ENCODE assay signal across 15 mouse cellular contexts in genomic region chr9:75645405-75645804, GRCm38 (mm10). TPM values are rescaled to one million over a fixed set of nuclear protein-coding genes. Genes with fewer than 3 reads are reported as not detected.
DNase-seq lines count a peak whose midpoint lies in the region; ATAC-seq and TF ChIP-seq lines count a peak whose summit lies in the region.
"Had no signal": no experiment of that assay in that cellular context is flagged by ENCODE, and none has a peak within 500 bp of the region (broad histone marks: within the 10 kb centered on the region; RNA-seq: fewer than 3 reads in every experiment).

No protein-coding gene starts in this region.

- no peaks in the 10 kb centered on the region for H3K27me3 ChIP-seq in intestine, embryonic 15.5 days (replicated peaks)
- H3K27me3 ChIP-seq in intestine, postnatal 0 days (replicated peaks; ENCODE audit: control insufficient read depth, insufficient read depth, low read length): no peaks in the 10 kb centered on the region
- H3K27me3 ChIP-seq in liver, embryonic 14.5 days (ENCODE audit: control insufficient read depth, insufficient read depth, low read length): no peaks in the 10 kb centered on the region
- H3K27me3 ChIP-seq in forebrain, embryonic 16.5 days (replicated peaks; ENCODE audit: control insufficient read depth, insufficient read depth, low read length): no peaks in the 10 kb centered on the region
- H3K27me3 ChIP-seq: CH12.LX had no signal

- no peaks in the 10 kb centered on the region for H3K9me3 ChIP-seq in intestine, embryonic 15.5 days
- H3K9me3 ChIP-seq in intestine, postnatal 0 days (ENCODE audit: control insufficient read depth): no peaks in the 10 kb centered on the region
- no peaks in the 10 kb centered on the region for H3K9me3 ChIP-seq in liver, embryonic 14.5 days (ENCODE audit: control insufficient read depth, low read length)
- H3K9me3 ChIP-seq in forebrain, embryonic 16.5 days (ENCODE audit: control insufficient read depth, low read length): peaks cover 2% of the 10 kb centered on the region

- no peak for TF ChIP-seq EP300 in liver, embryonic 14.5 days (IDR thresholded peaks at IDR 0.05; ENCODE audit: low read depth)

- H3K4me1 ChIP-seq in intestine, embryonic 15.5 days (replicated peaks): no peaks in the 10 kb centered on the region
- H3K4me1 ChIP-seq in intestine, postnatal 0 days (replicated peaks; ENCODE audit: control insufficient read depth, insufficient read depth, low read length): no peaks in the 10 kb centered on the region
- H3K4me1 ChIP-seq in liver, embryonic 14.5 days (replicated peaks; ENCODE audit: control insufficient read depth in 2 of 2, insufficient read depth in 2 of 2, low read length in 1 of 2): peaks cover 0 to 2% of the 10 kb centered on the region in 2 experiments; a peak in 1 of 4 replicates
- no peaks in the 10 kb centered on the region for H3K4me1 ChIP-seq in forebrain, embryonic 16.5 days (replicated peaks; ENCODE audit: control insufficient read depth, insufficient read depth, low read length)

- ATAC-seq in intestine, embryonic 15.5 days: peak; percentile 39; the same call in 1 of the 2 replicates
- no peak for ATAC-seq in intestine, postnatal 0 days
- ATAC-seq in liver, embryonic 14.5 days (ENCODE audit: insufficient read depth): 0 out of 2 replicates have a peak, but pooled peaks have one; percentile 41
- ATAC-seq in forebrain, embryonic 16.5 days: no peak
- ATAC-seq: forebrain, postnatal 0 days had no signal

- no peaks in the 10 kb centered on the region for H3K36me3 ChIP-seq in intestine, embryonic 15.5 days
- H3K36me3 ChIP-seq in intestine, postnatal 0 days (ENCODE audit: control insufficient read depth, insufficient read depth): no peaks in the 10 kb centered on the region
- H3K36me3 ChIP-seq in liver, embryonic 14.5 days (replicated peaks; ENCODE audit: control insufficient read depth, insufficient read depth, low read depth): no peaks in the 10 kb centered on the region
- peaks cover 38% of the 10 kb centered on the region for H3K36me3 ChIP-seq in forebrain, embryonic 16.5 days (ENCODE audit: control insufficient read depth, insufficient read depth)

- peak; percentile 71 for DNase-seq in embryo, embryonic 10 days (ENCODE audit: low spot score)
- no peak for DNase-seq in liver, embryonic 14.5 days (ENCODE audit: low read depth in 3 of 3, low spot score in 3 of 3)
- peak; percentile 53 for DNase-seq in thymus, postnatal 25 days
- no peak for DNase-seq in urinary bladder, postnatal 25 days (ENCODE audit: low spot score)
- no peak for DNase-seq in B cell, adult 2 months
- DNase-seq: cerebellum, adult 9-11 months; forebrain, postnatal 0 days; heart, postnatal 14 days; kidney, adult 18-20 months; lung, adult 2 months; spleen, adult 18-20 months had no signal

- no peak overlapping the region for H3K9ac ChIP-seq in intestine, embryonic 15.5 days
- no peak overlapping the region for H3K9ac ChIP-seq in intestine, postnatal 0 days (ENCODE audit: low read depth, low read length)
- no peak overlapping the region for H3K9ac ChIP-seq in liver, embryonic 14.5 days (replicated peaks)
- no peak overlapping the region for H3K9ac ChIP-seq in forebrain, embryonic 16.5 days (replicated peaks; ENCODE audit: low read depth, low read length)
- H3K9ac ChIP-seq: forebrain, postnatal 0 days had no signal

- H3K4me2 ChIP-seq in intestine, embryonic 15.5 days (replicated peaks): no peak overlapping the region
- no peak overlapping the region for H3K4me2 ChIP-seq in intestine, postnatal 0 days (replicated peaks; ENCODE audit: low read depth)
- H3K4me2 ChIP-seq in liver, embryonic 14.5 days (ENCODE audit: low read depth): no peak overlapping the region
- H3K4me2 ChIP-seq in forebrain, embryonic 16.5 days (ENCODE audit: low read length): no peak overlapping the region

- WGBS in intestine, embryonic 15.5 days: 22% methylated on average over 3 of the region's 3 CpGs
- WGBS in intestine, postnatal 0 days: 23% methylated on average over 3 of the region's 3 CpGs
- WGBS in liver, embryonic 14.5 days (ENCODE audit: insufficient replicate concordance): 30% methylated on average over 3 of the region's 3 CpGs
- 85% methylated on average over 3 of the region's 3 CpGs for WGBS in forebrain, embryonic 16.5 days

- no peak for TF ChIP-seq CTCF in intestine, postnatal 0 days (IDR thresholded peaks at IDR 0.05; ENCODE audit: low read depth)
- no peak for TF ChIP-seq CTCF in liver, embryonic 14.5 days (IDR thresholded peaks at IDR 0.05; ENCODE audit: low read depth)

- H3K4me3 ChIP-seq in intestine, embryonic 15.5 days (replicated peaks): no peak overlapping the region
- no peak overlapping the region for H3K4me3 ChIP-seq in intestine, postnatal 0 days (ENCODE audit: low read depth, low read length)
- H3K4me3 ChIP-seq in liver, embryonic 14.5 days (ENCODE audit: insufficient read depth in 1 of 2, low read depth in 2 of 2, low read length in 2 of 2): no peak overlapping the region
- H3K4me3 ChIP-seq in forebrain, embryonic 16.5 days (replicated peaks; ENCODE audit: low read length): no peak overlapping the region

- H3K27ac ChIP-seq in intestine, embryonic 15.5 days: no peak overlapping the region
- H3K27ac ChIP-seq in intestine, postnatal 0 days (ENCODE audit: low read depth, low read length): no peak overlapping the region
- H3K27ac ChIP-seq in liver, embryonic 14.5 days: no peak overlapping the region
- H3K27ac ChIP-seq in forebrain, embryonic 16.5 days (ENCODE audit: low read length): no peak overlapping the region

RNA-seq across cellular contexts. Expression of gene Lysmd2, which starts 19.9 kb away (rescaled TPM):
- 19.4 and 20.1 TPM in 2 replicates for polyA plus RNA-seq in intestine, embryonic 15.5 days (2015; fragmentation: Nextera tagmentation; extraction: Ambion mirVana)
- 15.5 and 16.7 TPM in 2 replicates for polyA plus RNA-seq in intestine, postnatal 0 days (2015; fragmentation: Nextera tagmentation; extraction: Ambion mirVana)
- polyA plus RNA-seq in liver, embryonic 14.5 days (2012; rRNA removed): 1.0 and 1.3 TPM in 2 replicates
- 2.1 and 2.8 TPM in 2 replicates for polyA plus RNA-seq in liver, embryonic 14.5 days (2014; fragmentation: Nextera tagmentation; extraction: Ambion mirVana)
- polyA plus RNA-seq in forebrain, embryonic 16.5 days (2015; fragmentation: Nextera tagmentation; extraction: Ambion mirVana): 26.7 and 28.2 TPM in 2 replicates

RNA-seq across cellular contexts. Expression of gene Tmod2, which starts 34.3 kb away (rescaled TPM):
- 16.1 and 20.8 TPM in 2 replicates for polyA plus RNA-seq in intestine, embryonic 15.5 days (2015; fragmentation: Nextera tagmentation; extraction: Ambion mirVana)
- 10.0 and 10.9 TPM in 2 replicates for polyA plus RNA-seq in intestine, postnatal 0 days (2015; fragmentation: Nextera tagmentation; extraction: Ambion mirVana)
- polyA plus RNA-seq in liver, embryonic 14.5 days (2012; rRNA removed): 0.03 and 0.04 TPM in 2 replicates
- polyA plus RNA-seq in liver, embryonic 14.5 days (2014; fragmentation: Nextera tagmentation; extraction: Ambion mirVana): 0.04 and 0.05 TPM in 2 replicates
- 252 and 274 TPM in 2 replicates for polyA plus RNA-seq in forebrain, embryonic 16.5 days (2015; fragmentation: Nextera tagmentation; extraction: Ambion mirVana)

RNA-seq across cellular contexts. Expression of gene Scg3, which starts 38.5 kb away (rescaled TPM):
- polyA plus RNA-seq in intestine, embryonic 15.5 days (2015; fragmentation: Nextera tagmentation; extraction: Ambion mirVana): 9.3 and 9.5 TPM in 2 replicates
- 6.6 and 6.7 TPM in 2 replicates for polyA plus RNA-seq in intestine, postnatal 0 days (2015; fragmentation: Nextera tagmentation; extraction: Ambion mirVana)
- polyA plus RNA-seq in liver, embryonic 14.5 days (2012; rRNA removed): not detected in 2 replicates
- polyA plus RNA-seq in liver, embryonic 14.5 days (2014; fragmentation: Nextera tagmentation; extraction: Ambion mirVana): 0.04 TPM in 1 of 2 replicates, not detected in the other
- 114 and 125 TPM in 2 replicates for polyA plus RNA-seq in forebrain, embryonic 16.5 days (2015; fragmentation: Nextera tagmentation; extraction: Ambion mirVana)

Comparison
In these comparisons a context has a peak if more than half of its experiments do, and no peak if none do; other contexts are left out.
1. ATAC-seq: peak in intestine, embryonic 15.5 days (single experiment) and liver, embryonic 14.5 days (single experiment); none in intestine, postnatal 0 days (single experiment) and forebrain, embryonic 16.5 days (single experiment).
2. DNase-seq: peak in embryo, embryonic 10 days (single experiment) and thymus, postnatal 25 days (single experiment); none in liver, embryonic 14.5 days (0 of 3), urinary bladder, postnatal 25 days (single experiment) and B cell, adult 2 months (0 of 2).
3. RNA of gene Tmod2, which starts 34.3 kb away (polyA plus RNA-seq): 252 to 274 TPM in forebrain, embryonic 16.5 days; 16.1 to 20.8 TPM in intestine, embryonic 15.5 days, 10.0 to 10.9 TPM in intestine, postnatal 0 days and 0.03 to 0.05 TPM in liver, embryonic 14.5 days; every median in the first group is over 10 times any median in the second.
4. RNA of gene Scg3, which starts 38.5 kb away (polyA plus RNA-seq): 114 to 125 TPM in forebrain, embryonic 16.5 days; 9.3 to 9.5 TPM in intestine, embryonic 15.5 days, 6.6 to 6.7 TPM in intestine, postnatal 0 days and 0.04 TPM in liver, embryonic 14.5 days; every median in the first group is over 10 times any median in the second.